Mouse (Mus musculus) stomach, postnatal 0 days (tissue): ENCODE measurements around the gene Haus2.

Source experiments
- CTCF ChIP-seq: IDR thresholded peaks from 2 replicates; pipeline ENCODE4 v1.5.1; 2016; ENCODE audit warnings: antibody characterized with exemption, low read depth, mild to moderate bottlenecking, moderate library complexity
- EP300 ChIP-seq: optimal IDR thresholded peaks from 2 replicates; pipeline ENCODE3; 2016; ENCODE audit warnings: antibody characterized with exemption

DNA sequence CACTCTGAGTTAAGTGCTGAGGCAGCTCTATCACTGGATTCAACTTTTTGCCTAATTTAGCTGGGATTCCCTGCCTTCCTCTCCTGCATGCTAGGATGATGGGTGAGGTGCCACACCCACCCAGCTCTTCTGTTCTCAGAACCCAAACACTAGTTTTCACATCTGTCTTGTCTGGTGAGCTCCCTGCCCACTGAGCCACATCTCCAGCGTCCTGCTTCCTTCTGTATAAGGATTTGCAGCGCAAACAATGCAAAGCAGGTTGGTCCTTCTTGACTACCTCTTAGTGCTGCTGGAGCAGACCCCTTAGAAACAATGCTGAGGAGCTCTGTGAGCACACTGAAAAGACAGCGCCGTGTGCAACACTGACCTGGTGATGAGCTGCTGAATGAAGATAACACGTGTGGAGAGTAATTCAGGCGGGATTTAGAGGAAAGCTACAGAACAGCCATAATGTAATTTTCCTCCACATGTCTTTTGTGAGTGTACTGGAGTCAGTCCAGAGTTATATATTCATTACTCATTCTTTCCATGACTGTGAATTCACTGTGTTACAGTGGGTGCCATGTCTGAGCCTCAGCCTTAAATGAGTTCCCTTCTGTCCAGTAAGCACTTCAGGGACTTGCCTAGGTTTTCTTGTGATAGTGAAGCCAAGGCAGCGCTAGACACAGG, 43.2 kb downstream of the Haus2 start:
- TF ChIP-seq CTCF, result no peak
- TF ChIP-seq EP300, result no peak
